Mouse (Mus musculus) megakaryocyte, embryonic 14.5 days (primary cell): ENCODE data around the gene Col12a1.

Experiments used
- FLI1 ChIP-seq: IDR thresholded peaks from 2 replicates; pipeline ENCODE4 v1.6.1; 2012; ENCODE audit warnings: low read length, inconsistent platforms, mixed read lengths
- GATA1 ChIP-seq: IDR thresholded peaks from 3 replicates; pipeline ENCODE4 v1.6.1; 2012; ENCODE audit warnings: mixed read lengths, low read length, inconsistent platforms, borderline replicate concordance

DNA sequence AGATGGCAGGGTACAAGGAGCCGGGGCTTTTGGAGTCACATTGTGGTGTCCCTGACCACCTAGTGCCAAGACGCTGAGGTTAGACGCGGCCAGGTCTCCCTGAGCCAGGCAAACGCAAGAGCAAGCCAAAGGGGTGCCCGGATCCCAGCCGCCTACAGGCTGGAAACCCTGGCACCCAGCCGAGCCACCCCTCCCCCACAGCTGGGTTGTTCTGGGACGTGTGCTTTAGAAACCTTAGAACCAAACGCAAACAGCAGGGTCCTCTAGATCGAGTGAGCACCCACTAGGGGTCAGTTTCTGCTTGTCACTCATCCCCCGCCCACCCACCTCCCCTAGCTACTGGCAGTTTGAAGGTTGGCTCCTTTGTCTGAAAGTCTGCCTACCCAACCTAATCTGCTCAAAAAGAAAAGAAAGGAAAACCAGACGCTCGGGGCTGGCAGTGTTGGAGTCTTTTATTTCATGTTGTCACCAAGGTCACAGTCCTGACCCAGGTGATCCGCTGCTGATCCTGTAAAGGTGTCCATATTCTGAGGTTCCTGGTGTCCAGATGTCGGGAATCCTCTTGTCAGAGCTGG lies 4.1 kb downstream of the Col12a1 start:
- TF ChIP-seq GATA1 (no peak), FLI1 (no peak)
